In genomic region chr9:106170556-106171345, GRCm38 (mm10) we compare ENCODE assay signal across 8 mouse cellular contexts. TPM values are rescaled to one million over a fixed set of nuclear protein-coding genes. Genes with fewer than 3 reads are reported as not detected.
DNase-seq lines count a peak whose midpoint lies in the region; ATAC-seq lines count a peak whose summit lies in the region.

Gene Wdr82, plus strand, starts transcription at chr9:106170928.

- peak within 1 kb of the TSS; percentile 71 for H3K4me2 ChIP-seq in hindbrain, embryonic 13.5 days

- peak; percentile 89 for ATAC-seq in hindbrain, embryonic 13.5 days (ENCODE audit: low FRiP score)

- H3K9me3 ChIP-seq in hindbrain, embryonic 13.5 days: no peaks in the 10 kb centered on the region

- peak within 1 kb of the TSS; percentile 93 for H3K4me3 ChIP-seq in hindbrain, embryonic 13.5 days

- no peaks in the 10 kb centered on the region for H3K27me3 ChIP-seq in hindbrain, embryonic 13.5 days

- WGBS in hindbrain, embryonic 13.5 days: under 1% methylated on average over 74 of the region's 81 CpGs

- H3K27ac ChIP-seq in hindbrain, embryonic 13.5 days: peak within 1 kb of the TSS; percentile 99

- H3K4me1 ChIP-seq in hindbrain, embryonic 13.5 days (replicated peaks): peaks cover 44% of the 10 kb centered on the region

- DNase-seq in NIH3T3 (ENCODE audit: low read depth): peak; percentile 95
- peak; percentile 95 to 97 for DNase-seq in cerebellum, postnatal 10 days
- DNase-seq in frontal cortex, postnatal 14 days (ENCODE audit: low spot score in 2 of 2): peak; percentile 73 to 80
- DNase-seq in layer of hippocampus, postnatal 36 days: peak; percentile 88 to 90
- peak; percentile 95 for DNase-seq in lung, postnatal 36 days
- DNase-seq in retina, postnatal 1 day: peak; percentile 96
- peak; percentile 77 to 85 for DNase-seq in urinary bladder, adult 18-20 months (ENCODE audit: low spot score in 2 of 2)

- no peaks in the 10 kb centered on the region for H3K36me3 ChIP-seq in hindbrain, embryonic 13.5 days

- H3K9ac ChIP-seq in hindbrain, embryonic 13.5 days: peak within 1 kb of the TSS; percentile 95

RNA-seq across cellular contexts. Expression of gene Wdr82, which starts in this region (rescaled TPM):
- 32.6 and 33.7 TPM in 2 replicates for polyA plus RNA-seq in hindbrain, embryonic 13.5 days (2015; fragmentation: Nextera tagmentation; extraction: Ambion mirVana)
- total RNA-seq in layer of hippocampus, postnatal 36 days (2021): 100 to 1,000 TPM; 143 TPM

Comparison
In these comparisons a context has a peak if more than half of its experiments do, and no peak if none do; other contexts are left out.
1. Peak in every context shown above with its lines: DNase-seq, ATAC-seq, H3K4me3 ChIP-seq and H3K27ac ChIP-seq.